Mouse (Mus musculus) olfactory bulb, adult 2 months (tissue): Measurements from ENCODE around the gene Taf6l. TPM values are rescaled to one million over a fixed set of nuclear protein-coding genes. Genes with fewer than 3 reads are reported as not detected.
A peak's percentile ranks its signal among the peaks of the same experiment; 100 is the strongest.

Experiments
- H3K27ac ChIP-seq: fragments of 200-500 bp; 2 replicates; pipeline ENCODE4 v1.5.1; 2012; ENCODE audit warnings: low read depth, low read length; ENCODE audit not compliant: insufficient read depth
- H3K4me1 ChIP-seq: fragments of 200-500 bp; 2 replicates; pipeline ENCODE4 v1.6.1; 2012; ENCODE audit warnings: low read length; ENCODE audit not compliant: control insufficient read depth, insufficient read depth
- H3K4me3 ChIP-seq: fragments of 200-500 bp; 2 replicates; pipeline ENCODE4 v1.5.1; 2012; ENCODE audit warnings: mild to moderate bottlenecking, low read depth, low read length, moderate library complexity; ENCODE audit not compliant: insufficient read depth
- CTCF ChIP-seq: fragments of 200-500 bp; IDR thresholded peaks from 2 replicates; pipeline ENCODE4 v1.5.1; 2012; ENCODE audit warnings: low read depth, mild to moderate bottlenecking, low read length, moderate library complexity; ENCODE audit not compliant: insufficient read depth
- POLR2A ChIP-seq: fragments of 200-500 bp; IDR thresholded peaks from 2 replicates; pipeline ENCODE4 v1.6.1; 2012; ENCODE audit warnings: mild to moderate bottlenecking, low read depth, low read length, moderate library complexity; ENCODE audit not compliant: insufficient read depth
- WGBS: fragments of 180-500 bp; shearing (Covaris S2); methylation state at CpG from one replicate; pipeline ENCODE4 v1.1.7; 2018; 5-methylcytosine and 5-hydroxymethylcytosine counted together
- polyA plus RNA-seq: library from polyadenylated mRNA; stranded (reverse); fragments of >200 nt; gene quantifications from 2 replicates; pipeline ENCODE4 v1.2.4, GENCODE M21; 2012; ENCODE audit warnings: low replicate concordance; ENCODE audit not compliant: missing spikeins, insufficient read depth, insufficient read length

Taf6l gene
- polyA plus RNA-seq, 1 experiment: not detected

- Histone ChIP-seq H3K27ac (no peak overlapping the region), H3K4me1 (peaks cover 3% of the 10 kb centered on the region; the same call in 1 of the 2 replicates), H3K4me3 (no peak overlapping the region)
- no peak for TF ChIP-seq CTCF
- no peak for TF ChIP-seq POLR2A
- WGBS: 77% methylated on average over 2 of the region's 2 CpGs
Observed at GRCm38 (mm10) chr19:8747368-8747767, 38.8 kb downstream of the Taf6l start.

GRCm38 (mm10) chr19:8745382-8745781 is 40.8 kb downstream of the Taf6l start:
- H3K4me1 ChIP-seq: peaks cover 13% of the 10 kb centered on the region
- no peak for TF ChIP-seq POLR2A
- TF ChIP-seq CTCF: no peak
- 95% methylated on average over 1 of the region's 1 CpGs for WGBS
- no peak overlapping the region for H3K4me3 ChIP-seq
- H3K27ac ChIP-seq: no peak overlapping the region

- Histone ChIP-seq H3K27ac (no peak overlapping the region), H3K4me1 (peaks cover 13% of the 10 kb centered on the region), H3K4me3 (peak overlapping the region; percentile 91)
- WGBS: 11% methylated on average over 14 of the region's 14 CpGs
- TF ChIP-seq CTCF (no peak), POLR2A (no peak)
Observed at GRCm38 (mm10) chr19:8742176-8742575, 44.0 kb downstream of the Taf6l start.

- Histone ChIP-seq H3K27ac (peak within 1 kb of the TSS; percentile 99), H3K4me1 (peaks cover 13% of the 10 kb centered on the region), H3K4me3 (peak within 1 kb of the TSS; percentile 91)
- TF ChIP-seq CTCF (no peak), POLR2A (peak; percentile 39)
- WGBS: under 1% methylated on average over 36 of the region's 36 CpGs
Observed at GRCm38 (mm10) chr19:8741243-8741869, 44.9 kb downstream of the Taf6l start, which contains the start of gene Stx5a. Gene Stx5a, plus strand, starts transcription at chr19:8741413.

GRCm38 (mm10) chr19:8740603-8741002 is 45.6 kb downstream of the Taf6l start, which contains the start of gene 1700092M07Rik:
Gene 1700092M07Rik, plus strand, starts transcription at chr19:8740718.
- TF ChIP-seq POLR2A (no peak), CTCF (no peak)
- Histone ChIP-seq H3K4me1 (peaks cover 15% of the 10 kb centered on the region), H3K27ac (peak within 1 kb of the TSS; percentile 99), H3K4me3 (peak within 1 kb of the TSS; percentile 91)
- 59% methylated on average over 14 of the region's 14 CpGs for WGBS

GRCm38 (mm10) chr19:8739646-8740045 is 46.6 kb downstream of the Taf6l start:
- H3K4me3 ChIP-seq: no peak overlapping the region
- H3K27ac ChIP-seq: no peak overlapping the region
- TF ChIP-seq POLR2A (no peak), CTCF (no peak)
- 97% methylated on average over 6 of the region's 6 CpGs for WGBS
- peaks cover 15% of the 10 kb centered on the region for H3K4me1 ChIP-seq

- Histone ChIP-seq H3K4me1 (peaks cover 15% of the 10 kb centered on the region), H3K27ac (no peak overlapping the region), H3K4me3 (no peak overlapping the region)
- TF ChIP-seq POLR2A (no peak), CTCF (no peak)
- WGBS: 90% methylated on average over 7 of the region's 7 CpGs
Observed at GRCm38 (mm10) chr19:8738911-8739310, 47.3 kb downstream of the Taf6l start.

GRCm38 (mm10) chr19:8736160-8736467 is 50.1 kb downstream of the Taf6l start:
- H3K4me3 ChIP-seq: peak overlapping the region; percentile 72
- WGBS: 2% methylated on average over 11 of the region's 11 CpGs
- TF ChIP-seq CTCF (no peak), POLR2A (no peak)
- no peak overlapping the region for H3K27ac ChIP-seq
- H3K4me1 ChIP-seq: peaks cover 8% of the 10 kb centered on the region

GRCm38 (mm10) chr19:8735389-8736159 is 50.6 kb downstream of the Taf6l start, which contains the start of gene Wdr74:
Gene Wdr74, plus strand, starts transcription at chr19:8735827.
- under 1% methylated on average over 32 of the region's 32 CpGs for WGBS
- Histone ChIP-seq H3K4me1 (peaks cover 4% of the 10 kb centered on the region; the same call in 1 of the 2 replicates), H3K4me3 (peak within 1 kb of the TSS; percentile 72), H3K27ac (peak within 1 kb of the TSS; percentile 59; the same call in 1 of the 2 replicates)
- TF ChIP-seq CTCF (no peak), POLR2A (peak; percentile 79)
